Mouse (Mus musculus): ENCODE measurements around the gene Ahsa2. TPM values are rescaled to one million over a fixed set of nuclear protein-coding genes. Genes with fewer than 3 reads are reported as not detected.

Gene Ahsa2
- 8.9 and 10.2 TPM in 2 replicates for polyA plus RNA-seq (2012; rRNA removed; ENCODE audit: low replicate concordance)

DNA sequence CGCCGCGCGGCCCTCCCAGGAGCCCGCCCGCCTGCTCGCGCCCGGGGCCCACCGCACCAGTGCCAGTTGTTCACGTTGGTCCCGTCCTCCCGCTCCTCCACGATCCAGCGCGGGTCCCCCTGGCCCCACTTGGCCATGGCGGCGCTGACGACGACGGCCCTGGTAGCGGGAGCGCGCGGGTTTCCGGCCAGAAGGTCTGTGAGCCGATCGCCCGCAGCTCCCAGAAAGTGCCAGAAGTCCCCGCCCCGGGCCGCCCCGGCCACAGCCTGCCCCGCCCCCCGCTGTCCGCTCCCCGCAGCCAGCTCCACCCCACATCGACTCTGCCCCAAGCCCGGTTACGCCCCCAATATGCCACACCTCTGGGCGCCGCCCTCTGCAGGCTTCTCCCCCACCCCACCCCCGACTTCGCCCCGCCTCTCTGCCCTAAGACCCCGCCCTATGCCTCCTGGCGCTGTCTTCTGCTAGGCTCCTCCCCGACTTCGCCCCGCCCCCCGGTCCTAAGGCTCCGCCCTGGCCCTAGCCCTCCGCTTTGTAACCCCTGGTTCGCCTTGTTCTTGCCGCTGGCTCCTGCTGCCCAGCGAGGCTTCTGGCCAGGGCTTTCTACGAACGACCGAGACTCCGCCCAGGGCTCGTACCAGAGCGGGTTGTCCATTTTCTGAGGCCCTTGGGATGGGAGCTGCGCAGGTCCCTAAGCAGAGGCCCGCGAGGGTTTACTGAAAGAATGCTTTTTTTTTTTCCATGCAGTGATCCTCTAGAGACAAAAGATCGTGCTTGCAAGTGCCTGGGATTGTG lies at the start of gene Ahsa2:
Gene Ahsa2, minus strand, starts transcription at position 313 of the 792 bp plus-strand sequence.

GRCm38 (mm10) chr11:23520473-23521205 lies 22.8 kb upstream of the Ahsa2 start, which contains the start of gene 1700093K21Rik:
Gene 1700093K21Rik (minus strand): TSS chr11:23521155.

Other genes starting within 250 kb of the Ahsa2 start
- gene Xpo1, start 242.0 kb downstream of the Ahsa2 start, polyA plus RNA-seq (2012; rRNA removed; ENCODE audit: low replicate concordance), result 4.7 and 5.3 TPM in 2 replicates
- 4.9 and 14.5 TPM in 2 replicates for gene Usp34, start 191.1 kb downstream of the Ahsa2 start, polyA plus RNA-seq (2012; rRNA removed; ENCODE audit: low replicate concordance)
- gene 1700093K21Rik, start 23.1 kb upstream of the Ahsa2 start, polyA plus RNA-seq (2012; rRNA removed; ENCODE audit: low replicate concordance), result 0.40 TPM in 1 of 2 replicates, not detected in the other
- gene 0610010F05Rik, start 135.6 kb upstream of the Ahsa2 start, polyA plus RNA-seq (2012; rRNA removed; ENCODE audit: low replicate concordance), result 3.1 and 3.4 TPM in 2 replicates
- gene Pus10, start 167.6 kb upstream of the Ahsa2 start, polyA plus RNA-seq (2012; rRNA removed; ENCODE audit: low replicate concordance), result 2.1 and 3.9 TPM in 2 replicates
- gene Pex13, start 167.9 kb upstream of the Ahsa2 start, polyA plus RNA-seq (2012; rRNA removed; ENCODE audit: low replicate concordance), result 14.6 and 17.5 TPM in 2 replicates